Mouse (Mus musculus): Measurements from ENCODE around the gene Psme2b.

The Psme2b gene

GRCm38 (mm10) chr11:48902021-48902420 lies 44.0 kb downstream of the Psme2b start, which contains the start of gene Gm5431:
Gene Gm5431 (minus strand): TSS chr11:48902214.
- in situ Hi-C loops (cut with MboI, MseI), result loop anchor here in 1 of 2 experiments (5.0 kb wide), 1 partner anchor 75 kb away; the partner anchor contains the start of genes 9930111J21Rik1 and Olfr56

- in situ Hi-C loops (cut with MboI, MseI), result loop anchor here in 1 of 2 experiments (5.0 kb wide), 1 partner anchor 76 kb away; the partner anchor contains the start of genes 9930111J21Rik1 and Olfr56
These were observed 44.4 kb downstream of the Psme2b start for GRCm38 (mm10) chr11:48901567-48901930.

GRCm38 (mm10) chr11:48900654-48901566 lies 45.1 kb downstream of the Psme2b start:
- in situ Hi-C loops (cut with MboI, MseI), result loop anchor here in 1 of 2 experiments (5.0 kb wide), 1 partner anchor 76 kb away; the partner anchor contains the start of genes 9930111J21Rik1 and Olfr56

GRCm38 (mm10) chr11:48898812-48899431 lies 47.1 kb downstream of the Psme2b start:
- in situ Hi-C loops (cut with MboI, MseI), result loop anchor here (5.0 to 10.0 kb wide), 3 partner anchors 136 to 484 kb away; no protein-coding TSS in a partner anchor

Data from T-helper 17 cell (primary cell).